Mouse (Mus musculus): ENCODE results near the gene Wbp1.

DNA sequence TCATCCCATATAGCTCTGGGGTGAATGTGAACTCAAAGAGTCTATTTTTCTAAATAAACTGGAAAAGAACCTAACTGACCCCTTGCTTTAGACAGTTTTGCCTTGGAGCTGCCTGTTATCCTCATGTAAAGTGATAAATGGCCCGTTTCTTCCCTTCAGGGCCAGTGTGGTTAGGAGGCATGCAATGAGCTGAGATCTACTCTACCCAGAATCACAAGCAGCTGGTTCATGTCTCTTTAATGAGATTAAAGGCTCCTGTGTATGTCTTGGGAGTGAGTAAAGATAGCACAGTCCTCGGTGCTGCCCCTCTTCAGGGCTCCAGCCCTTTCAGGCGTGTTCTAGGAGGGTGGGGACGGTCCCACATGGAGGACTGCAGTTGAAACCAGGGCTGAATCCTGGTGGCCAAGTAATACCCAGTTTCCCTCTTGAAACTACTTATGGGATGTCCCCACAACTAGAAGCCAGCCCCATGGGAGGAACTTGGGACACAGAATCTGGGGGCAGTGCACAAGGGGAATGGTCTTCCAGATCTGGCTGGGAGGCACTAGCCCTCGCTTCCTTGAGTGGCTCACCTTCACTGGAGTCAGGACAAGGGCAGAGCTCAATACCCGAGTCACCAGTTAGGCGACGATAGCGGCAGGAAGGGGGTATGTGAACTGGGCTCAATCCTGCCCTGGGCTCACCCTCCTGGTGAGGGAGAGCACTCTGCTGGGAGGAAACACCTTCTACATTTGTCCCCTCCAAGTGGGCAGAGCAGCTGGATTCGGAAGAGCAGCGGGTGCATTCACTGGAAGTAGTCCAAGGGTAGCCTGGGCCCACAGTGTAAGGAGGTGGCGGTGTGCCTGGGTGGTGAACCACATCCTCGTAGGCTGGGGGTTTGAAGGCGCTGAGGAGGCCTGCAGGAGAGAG lies 2.3 kb downstream of the Wbp1 start:
- no peak for TF ChIP-seq GATA1 (IDR thresholded peaks at IDR 0.05; ENCODE audit: borderline replicate concordance, low read length)
- TF ChIP-seq FLI1 (IDR thresholded peaks at IDR 0.05; ENCODE audit: low read length), result no peak

Measured in megakaryocyte, embryonic 14.5 days (primary cell).